In genomic region chr8:50914615-50915014, GRCm38 (mm10) we compare ENCODE assay signal across 9 mouse cellular contexts.
DNase-seq lines count a peak whose midpoint lies in the region; ATAC-seq and TF ChIP-seq lines count a peak whose summit lies in the region.
"Had no signal": no experiment of that assay in that cellular context is flagged by ENCODE, and none has a peak within 500 bp of the region (broad histone marks: within the 10 kb centered on the region; RNA-seq: fewer than 3 reads in every experiment).

No protein-coding gene starts in this region.

- H3K9me3 ChIP-seq in forebrain, embryonic 12.5 days, result no peaks in the 10 kb centered on the region
- H3K9me3 ChIP-seq in intestine, postnatal 0 days (ENCODE audit: control insufficient read depth), result no peaks in the 10 kb centered on the region

- H3K27ac ChIP-seq in forebrain, embryonic 12.5 days, result no peak overlapping the region
- H3K27ac ChIP-seq in intestine, postnatal 0 days (ENCODE audit: low read depth, low read length), result no peak overlapping the region
- peak overlapping the region; percentile 53; the same call in 1 of the 2 replicates for H3K27ac ChIP-seq in olfactory bulb, adult 2 months (ENCODE audit: insufficient read depth, low read depth, low read length)

- peaks cover 16% of the 10 kb centered on the region; the same call in 1 of the 2 replicates for H3K27me3 ChIP-seq in forebrain, embryonic 12.5 days
- peaks cover 28% of the 10 kb centered on the region for H3K27me3 ChIP-seq in intestine, postnatal 0 days (replicated peaks; ENCODE audit: control insufficient read depth, insufficient read depth, low read length)

- peak; percentile 4 for DNase-seq in left cerebral cortex, postnatal 14 days (ENCODE audit: low spot score in 2 of 2)
- no peak for DNase-seq in left cerebral cortex, adult 11 months (ENCODE audit: low spot score)
- no peak for DNase-seq in thymus, postnatal 10 days (ENCODE audit: low spot score in 2 of 2)
- no peak for DNase-seq in kidney, adult 18-20 months
- DNase-seq in right cerebral cortex, postnatal 25 days, result no peak

- peak overlapping the region; percentile 98 for H3K4me2 ChIP-seq in forebrain, embryonic 12.5 days
- peak overlapping the region; percentile 75 for H3K4me2 ChIP-seq in intestine, postnatal 0 days (replicated peaks; ENCODE audit: low read depth)

- TF ChIP-seq CTCF in intestine, postnatal 0 days (IDR thresholded peaks at IDR 0.05; ENCODE audit: low read depth), result no peak
- no peak for TF ChIP-seq CTCF in olfactory bulb, adult 2 months (IDR thresholded peaks at IDR 0.05; ENCODE audit: insufficient read depth, low read depth, low read length)

- 13% methylated on average over 7 of the region's 7 CpGs for WGBS in forebrain, embryonic 12.5 days
- WGBS in intestine, postnatal 0 days, result 20% methylated on average over 7 of the region's 7 CpGs
- 9% methylated on average over 7 of the region's 7 CpGs for WGBS in olfactory bulb, adult 2 months

- H3K9ac ChIP-seq in forebrain, embryonic 12.5 days, result no peak overlapping the region
- H3K9ac ChIP-seq in intestine, postnatal 0 days (ENCODE audit: low read depth, low read length), result no peak overlapping the region

- no peak for ATAC-seq in forebrain, embryonic 12.5 days (ENCODE audit: low FRiP score)
- ATAC-seq in intestine, postnatal 0 days, result no peak

- intact Hi-C loops in left cerebral cortex, postnatal 14 days (cut with DNase I), result loop anchor here (10.0 kb wide), 1 partner anchor 620 kb away; no protein-coding TSS in a partner anchor

- peak overlapping the region; percentile 69 for H3K4me3 ChIP-seq in forebrain, embryonic 12.5 days (replicated peaks)
- no peak overlapping the region; the same call in 1 of the 2 replicates for H3K4me3 ChIP-seq in intestine, postnatal 0 days (ENCODE audit: low read depth, low read length)
- no peak overlapping the region for H3K4me3 ChIP-seq in olfactory bulb, adult 2 months (ENCODE audit: insufficient read depth, low read depth, low read length)
- H3K4me3 ChIP-seq: myocyte had no signal

- H3K4me1 ChIP-seq in forebrain, embryonic 12.5 days, result peaks cover 12% of the 10 kb centered on the region
- H3K4me1 ChIP-seq in intestine, postnatal 0 days (replicated peaks; ENCODE audit: control insufficient read depth, insufficient read depth, low read length), result no peaks in the 10 kb centered on the region
- H3K4me1 ChIP-seq in olfactory bulb, adult 2 months (ENCODE audit: control insufficient read depth, insufficient read depth, low read length), result no peaks in the 10 kb centered on the region

- no peak for TF ChIP-seq POLR2A in olfactory bulb, adult 2 months (IDR thresholded peaks at IDR 0.05; ENCODE audit: insufficient read depth, low read depth, low read length)

- no peaks in the 10 kb centered on the region for H3K36me3 ChIP-seq in forebrain, embryonic 12.5 days (replicated peaks)
- H3K36me3 ChIP-seq in intestine, postnatal 0 days (ENCODE audit: control insufficient read depth, insufficient read depth), result no peaks in the 10 kb centered on the region

Comparison
In these comparisons a context has a peak if more than half of its experiments do, and no peak if none do; other contexts are left out.
1. DNase-seq: peak in left cerebral cortex, postnatal 14 days (2 of 2); none in left cerebral cortex, adult 11 months (single experiment), thymus, postnatal 10 days (0 of 2), kidney, adult 18-20 months (single experiment) and right cerebral cortex, postnatal 25 days (single experiment).